Mouse (Mus musculus): ENCODE results near the gene Rgl3. TPM values are rescaled to one million over a fixed set of nuclear protein-coding genes. Genes with fewer than 3 reads are reported as not detected.

Gene Rgl3
- polyA plus RNA-seq, 1 experiment from 2014 or later: 26.8 TPM

- no peak overlapping the region for H3K4me2 ChIP-seq (ENCODE audit: low read length)
Measured at GRCm38 (mm10) chr9:22017208-22017825, 28.1 kb upstream of the Rgl3 start.

GRCm38 (mm10) chr9:22016245-22016644, 27.0 kb upstream of the Rgl3 start:
- Histone ChIP-seq H3K4me1 (replicated peaks; ENCODE audit: insufficient read depth, low read length) (no peaks in the 10 kb centered on the region), H3K9me3 (replicated peaks; ENCODE audit: low read length) (no peaks in the 10 kb centered on the region), H3K9ac (ENCODE audit: low read depth, low read length) (no peak overlapping the region), H3K27me3 (ENCODE audit: insufficient read depth, low read length) (no peaks in the 10 kb centered on the region), H3K36me3 (ENCODE audit: insufficient read depth, low read length) (peaks cover 29% of the 10 kb centered on the region), H3K27ac (no peak overlapping the region), H3K4me3 (replicated peaks; ENCODE audit: low read depth, low read length) (no peak overlapping the region), H3K4me2 (ENCODE audit: low read length) (no peak overlapping the region)
- 59% methylated on average over 10 of the region's 10 CpGs for WGBS
- ATAC-seq (replicated peaks; ENCODE audit: low FRiP score, low read depth) (no peak), DNase-seq (ENCODE audit: low spot score) (no peak)
- TF ChIP-seq CTCF (IDR thresholded peaks at IDR 0.05; ENCODE audit: low read depth): no peak

More at GRCm38 (mm10) chr9:22017208-22017825, 28.1 kb upstream of the Rgl3 start:
- H3K9ac ChIP-seq (ENCODE audit: low read depth, low read length): no peak overlapping the region
- H3K9me3 ChIP-seq (replicated peaks; ENCODE audit: low read length): no peaks in the 10 kb centered on the region
- DNase-seq (ENCODE audit: low spot score) (no peak), ATAC-seq (replicated peaks; ENCODE audit: low FRiP score, low read depth) (no peak)
- no peaks in the 10 kb centered on the region for H3K4me1 ChIP-seq (replicated peaks; ENCODE audit: insufficient read depth, low read length)
- 79% methylated on average over 7 of the region's 7 CpGs for WGBS
- H3K27ac ChIP-seq: no peak overlapping the region
- no peak for TF ChIP-seq CTCF (IDR thresholded peaks at IDR 0.05; ENCODE audit: low read depth)
- peaks cover 19% of the 10 kb centered on the region for H3K36me3 ChIP-seq (ENCODE audit: insufficient read depth, low read length)
- no peak overlapping the region for H3K4me3 ChIP-seq (replicated peaks; ENCODE audit: low read depth, low read length)
- no peaks in the 10 kb centered on the region for H3K27me3 ChIP-seq (ENCODE audit: insufficient read depth, low read length)

GRCm38 (mm10) chr9:22012731-22013130, 23.5 kb upstream of the Rgl3 start:
- H3K27me3 ChIP-seq (ENCODE audit: insufficient read depth, low read length): no peaks in the 10 kb centered on the region
- no peak for ATAC-seq (replicated peaks; ENCODE audit: low FRiP score, low read depth)
- 91% methylated on average over 13 of the region's 13 CpGs for WGBS
- H3K4me2 ChIP-seq (ENCODE audit: low read length): no peak overlapping the region
- no peak for DNase-seq (ENCODE audit: low spot score)
- H3K9ac ChIP-seq (ENCODE audit: low read depth, low read length): no peak overlapping the region
- H3K4me3 ChIP-seq (replicated peaks; ENCODE audit: low read depth, low read length): no peak overlapping the region
- H3K27ac ChIP-seq: no peak overlapping the region
- no peaks in the 10 kb centered on the region for H3K9me3 ChIP-seq (replicated peaks; ENCODE audit: low read length)
- no peak for TF ChIP-seq CTCF (IDR thresholded peaks at IDR 0.05; ENCODE audit: low read depth)
- H3K4me1 ChIP-seq (replicated peaks; ENCODE audit: insufficient read depth, low read length): no peaks in the 10 kb centered on the region
- peaks cover 59% of the 10 kb centered on the region for H3K36me3 ChIP-seq (ENCODE audit: insufficient read depth, low read length)

GRCm38 (mm10) chr9:22011055-22011454, 21.8 kb upstream of the Rgl3 start:
- DNase-seq (ENCODE audit: low spot score): no peak
- Histone ChIP-seq H3K4me3 (replicated peaks; ENCODE audit: low read depth, low read length) (no peak overlapping the region), H3K4me1 (replicated peaks; ENCODE audit: insufficient read depth, low read length) (no peaks in the 10 kb centered on the region), H3K36me3 (ENCODE audit: insufficient read depth, low read length) (peaks cover 67% of the 10 kb centered on the region), H3K27me3 (ENCODE audit: insufficient read depth, low read length) (no peaks in the 10 kb centered on the region), H3K9ac (ENCODE audit: low read depth, low read length) (no peak overlapping the region), H3K9me3 (replicated peaks; ENCODE audit: low read length) (no peaks in the 10 kb centered on the region), H3K27ac (no peak overlapping the region), H3K4me2 (ENCODE audit: low read length) (no peak overlapping the region)
- ATAC-seq (replicated peaks; ENCODE audit: low FRiP score, low read depth): 0 out of 2 replicates have a peak, but pooled peaks have one; percentile 16
- WGBS: 91% methylated on average over 5 of the region's 5 CpGs
- TF ChIP-seq CTCF (IDR thresholded peaks at IDR 0.05; ENCODE audit: low read depth): no peak

GRCm38 (mm10) chr9:22004546-22004945, 15.3 kb upstream of the Rgl3 start:
- H3K27ac ChIP-seq: no peak overlapping the region
- H3K36me3 ChIP-seq (ENCODE audit: insufficient read depth, low read length): peaks cover 35% of the 10 kb centered on the region
- peaks cover 19% of the 10 kb centered on the region for H3K4me1 ChIP-seq (replicated peaks; ENCODE audit: insufficient read depth, low read length)
- H3K9ac ChIP-seq (ENCODE audit: low read depth, low read length): no peak overlapping the region
- 93% methylated on average over 12 of the region's 12 CpGs for WGBS
- TF ChIP-seq CTCF (IDR thresholded peaks at IDR 0.05; ENCODE audit: low read depth): no peak
- DNase-seq (ENCODE audit: low spot score): no peak
- no peaks in the 10 kb centered on the region for H3K9me3 ChIP-seq (replicated peaks; ENCODE audit: low read length)
- no peak overlapping the region for H3K4me3 ChIP-seq (replicated peaks; ENCODE audit: low read depth, low read length)
- ATAC-seq (replicated peaks; ENCODE audit: low FRiP score, low read depth): no peak
- no peaks in the 10 kb centered on the region for H3K27me3 ChIP-seq (ENCODE audit: insufficient read depth, low read length)
- no peak overlapping the region for H3K4me2 ChIP-seq (ENCODE audit: low read length)

GRCm38 (mm10) chr9:22003163-22003554, 13.9 kb upstream of the Rgl3 start:
- Histone ChIP-seq H3K4me2 (ENCODE audit: low read length) (peak overlapping the region; percentile 72), H3K4me3 (replicated peaks; ENCODE audit: low read depth, low read length) (peak overlapping the region; percentile 66), H3K36me3 (ENCODE audit: insufficient read depth, low read length) (peaks cover 23% of the 10 kb centered on the region; the same call in 1 of the 2 replicates), H3K9ac (ENCODE audit: low read depth, low read length) (peak overlapping the region; percentile 65), H3K4me1 (replicated peaks; ENCODE audit: insufficient read depth, low read length) (peaks cover 19% of the 10 kb centered on the region), H3K27ac (peak overlapping the region; percentile 67), H3K9me3 (replicated peaks; ENCODE audit: low read length) (no peaks in the 10 kb centered on the region), H3K27me3 (ENCODE audit: insufficient read depth, low read length) (no peaks in the 10 kb centered on the region)
- WGBS: 0% methylated on average over 18 of the region's 18 CpGs
- ATAC-seq (replicated peaks; ENCODE audit: low FRiP score, low read depth): no peak; the same call in 1 of the 2 replicates
- peak; percentile 79 for DNase-seq (ENCODE audit: low spot score)
- no peak for TF ChIP-seq CTCF (IDR thresholded peaks at IDR 0.05; ENCODE audit: low read depth)

Data from kidney, postnatal 0 days (tissue).